Mouse (Mus musculus): ENCODE measurements around the gene Nkain2.

- TF ChIP-seq EP300 (IDR thresholded peaks at IDR 0.05; ENCODE audit: insufficient read depth, low read depth, low read length) (no peak), CTCF (IDR thresholded peaks at IDR 0.05) (no peak)
Observed at GRCm38 (mm10) chr10:32696661-32697060, 193.6 kb downstream of the Nkain2 start.

Measured in heart, adult 2 months (tissue).